Mouse (Mus musculus) C2C12 (cell line): Measurements from ENCODE around the gene Clec12a.

Source experiments
- CTCF ChIP-seq: IDR thresholded peaks from one replicate; pipeline ENCODE4 v1.5.1; 2011; ENCODE audit not compliant: control insufficient read depth, insufficient read depth, insufficient read length
- MYOD1 ChIP-seq: IDR thresholded peaks from one replicate; pipeline ENCODE4 v1.6.1; 2011; ENCODE audit warnings: low read depth; ENCODE audit not compliant: control insufficient read depth, insufficient read length

- TF ChIP-seq MYOD1 (no peak), CTCF (no peak)
These were observed 41.0 kb downstream of the Clec12a start for GRCm38 (mm10) chr6:129383466-129383865.
